Mouse (Mus musculus) frontal cortex, postnatal 14 days (tissue): ENCODE data around the gene Ehf.

Source experiments
- DNase-seq, 2 experiments: peaks; one replicate each; pipeline ENCODE4 v3.0.0; 2022; ENCODE audit warnings: low spot score in 2 of 2

Gene Ehf

GRCm38 (mm10) chr2:103213547-103213946 lies 89.5 kb downstream of the Ehf start:
- DNase-seq = no peak
